Mouse (Mus musculus) testis, postnatal 14 days (tissue): ENCODE data around the gene Gm20792.
"Not testable (repeated sequence)": the region's sequence is repeated elsewhere in the genome, so short reads cannot be mapped to it uniquely, and the experiment has no call there.

Experiments
- DNase-seq: peaks from one replicate; pipeline ENCODE4 v3.0.0; 2021; ENCODE audit warnings: low spot score

Gm20792 gene

DNA sequence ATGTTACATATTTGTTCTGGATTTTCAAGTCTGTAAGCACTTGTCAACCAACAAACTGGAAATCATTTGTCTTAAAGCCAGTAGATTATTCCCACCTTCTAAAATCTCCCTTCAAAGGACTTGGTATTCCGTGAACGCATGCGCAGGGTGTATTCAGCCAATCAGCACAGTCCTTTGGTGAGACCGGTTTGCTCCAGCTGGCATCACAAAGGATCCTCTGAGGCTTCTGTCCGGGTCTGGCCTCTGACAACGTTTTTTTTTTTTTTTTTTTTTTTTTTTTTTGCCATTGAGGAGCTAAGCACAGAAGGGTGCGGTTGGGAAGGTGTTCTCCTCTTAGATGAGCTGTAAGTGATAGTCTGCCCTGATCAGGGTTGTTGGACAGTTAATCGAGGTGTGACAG, at the start of gene Gm20792:
TSS of gene Gm20792 (plus strand) at position 301 of the 400 bp plus-strand sequence.
- DNase-seq: not testable (repeated sequence)
